Mouse (Mus musculus): ENCODE measurements around the gene Gzmg. TPM values are rescaled to one million over a fixed set of nuclear protein-coding genes. Genes with fewer than 3 reads are reported as not detected.
"Not testable (repeated sequence)": the region's sequence is repeated elsewhere in the genome, so short reads cannot be mapped to it uniquely, and the experiment has no call there.

Gene Gzmg
- total RNA-seq, 2 experiments from 2014 or later: not detected

- TF ChIP-seq CTCF (IDR thresholded peaks at IDR 0.05): peak; percentile 19
- Histone ChIP-seq H3K4me3 (no peak overlapping the region), H3K27ac (no peak overlapping the region)
- no peak for DNase-seq (ENCODE audit: extremely low spot score in 1 of 2, low spot score in 2 of 2)
- intact Hi-C loops (cut with DNase I): no loop called here
These were observed 31.0 kb downstream of the Gzmg start for GRCm38 (mm10) chr14:56128341-56128740.

GRCm38 (mm10) chr14:56123516-56123915 lies 35.9 kb downstream of the Gzmg start:
- intact Hi-C loops (cut with DNase I): no loop called here
- no peak for DNase-seq (ENCODE audit: extremely low spot score in 1 of 2, low spot score in 2 of 2)
- no peak for TF ChIP-seq CTCF (IDR thresholded peaks at IDR 0.05)
- H3K27ac ChIP-seq: no peak overlapping the region
- no peak overlapping the region for H3K4me3 ChIP-seq

GRCm38 (mm10) chr14:56120525-56120924 lies 38.9 kb downstream of the Gzmg start, which contains the start of gene Gzme:
Gene Gzme (minus strand): TSS chr14:56120625.
- H3K4me3 ChIP-seq: no peak within 1 kb of the TSS
- no peak for DNase-seq (ENCODE audit: extremely low spot score in 1 of 2, low spot score in 2 of 2)
- TF ChIP-seq CTCF (IDR thresholded peaks at IDR 0.05): no peak
- no peak within 1 kb of the TSS for H3K27ac ChIP-seq
- intact Hi-C loops (cut with DNase I): no loop called here

- DNase-seq (ENCODE audit: extremely low spot score in 1 of 2, low spot score in 2 of 2); H3K27ac ChIP-seq; intact Hi-C loops (cut with DNase I); H3K4me3 ChIP-seq: not testable (repeated sequence)
These were observed 43.7 kb downstream of the Gzmg start for GRCm38 (mm10) chr14:56115531-56116310.

Other genes with a start within 250 kb of the Gzmg start
- not detected for gene Cma1, start 214.9 kb downstream of the Gzmg start, total RNA-seq (2021)
- not detected for gene Cma2, start 208.6 kb downstream of the Gzmg start, total RNA-seq (2021)
- not detected for gene Mcpt1, start 141.6 kb downstream of the Gzmg start, total RNA-seq (2021)
- not detected for gene Mcpt9, start 129.1 kb downstream of the Gzmg start, total RNA-seq (2021)
- not detected for gene Mcpt2, start 117.5 kb downstream of the Gzmg start, total RNA-seq (2021)
- gene Mcpt4, start 97.3 kb downstream of the Gzmg start, total RNA-seq (2021): not detected
- gene Mcpt8, start 74.3 kb downstream of the Gzmg start, total RNA-seq (2021): not detected
- gene Ctsg, start 57.0 kb downstream of the Gzmg start, total RNA-seq (2021): not detected
- gene Gzme, start 39.0 kb downstream of the Gzmg start, total RNA-seq (2021): not detected
- not detected for gene Gzmd, start 27.0 kb downstream of the Gzmg start, total RNA-seq (2021)
- not detected for gene Gzmn, start 15.0 kb upstream of the Gzmg start, total RNA-seq (2021)
- gene Gzmf, start 51.8 kb upstream of the Gzmg start, total RNA-seq (2021): not detected
- not detected for gene Gzmc, start 75.1 kb upstream of the Gzmg start, total RNA-seq (2021)
- not detected for gene Gzmb, start 102.7 kb upstream of the Gzmg start, total RNA-seq (2021)
- gene Atp12a, start 205.5 kb upstream of the Gzmg start, total RNA-seq (2021): under 1 TPM; 0.09 to 0.27 TPM
- gene Rnf17, start 243.0 kb upstream of the Gzmg start, total RNA-seq (2021): 1 to 10 TPM in 1 of 2 experiments, under 1 TPM in 1; 0.70 to 1.0 TPM

Measured in left cerebral cortex, adult 2 months (tissue).